In the genomic region with DNA sequence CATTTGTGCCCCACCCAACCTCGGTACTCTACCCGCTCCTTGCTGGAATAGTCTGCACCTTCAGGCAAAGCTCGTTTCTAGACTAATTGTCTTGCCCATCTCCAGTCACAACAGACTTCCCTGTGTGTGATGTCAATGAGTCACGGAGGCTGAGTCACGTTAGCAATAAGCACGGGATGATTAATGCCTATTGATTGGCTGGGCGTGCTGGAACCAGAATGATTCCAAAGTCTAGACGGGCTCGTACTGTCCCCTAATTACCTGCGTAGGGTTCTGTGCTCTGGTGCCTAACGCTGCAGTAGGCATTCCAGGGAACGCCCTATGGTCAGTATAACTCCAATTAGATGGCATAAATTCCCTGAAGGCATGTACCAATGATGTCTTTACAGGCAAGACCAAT, we compare ENCODE assay signal across 8 mouse cellular contexts.
DNase-seq lines count a peak whose midpoint lies in the region; ATAC-seq and TF ChIP-seq lines count a peak whose summit lies in the region.

No protein-coding gene starts in this region.

- ATAC-seq in kidney, embryonic 15.5 days (replicated peaks; ENCODE audit: low FRiP score), result no peak
- no peak for ATAC-seq in monocyte, adult 5-6 weeks (replicated peaks; ENCODE audit: insufficient number of reproducible peaks, low FRiP score, low TSS enrichment, poor library complexity, severe bottlenecking)

- H3K4me1 ChIP-seq in kidney, embryonic 15.5 days, result peaks cover 22% of the 10 kb centered on the region
- H3K4me1 ChIP-seq in ES-E14 (ENCODE audit: control insufficient read depth in 2 of 2, insufficient read depth in 2 of 2, low read length in 2 of 2, poor library complexity in 1 of 2), result no peaks in the 10 kb centered on the region

- H3K36me3 ChIP-seq in kidney, embryonic 15.5 days, result no peaks in the 10 kb centered on the region
- no peaks in the 10 kb centered on the region for H3K36me3 ChIP-seq in ES-E14 (ENCODE audit: control insufficient read depth, insufficient read depth, low read length, poor library complexity, severe bottlenecking)

- 77% methylated on average over 12 of the region's 12 CpGs for WGBS in kidney, embryonic 15.5 days

- intact Hi-C loops in heart, postnatal 10 days (cut with DNase I), result no loop called here

- no peak overlapping the region for H3K9ac ChIP-seq in kidney, embryonic 15.5 days
- no peak overlapping the region for H3K9ac ChIP-seq in ES-E14 (ENCODE audit: insufficient read depth, low read depth, low read length, poor library complexity, severe bottlenecking)

- in situ Hi-C loops in ES-E14 (cut with MboI; ENCODE audit: low sequenced_read_pairs in 2 of 2, unreplicated experiment in 2 of 2), result no loop called here

- no peak for DNase-seq in kidney, adult 9 months
- no peak for DNase-seq in ES-E14 (ENCODE audit: low read depth, low spot score)
- DNase-seq in adrenal gland, adult 2 months, result peak; percentile 76
- DNase-seq in layer of hippocampus, adult 9-11 months, result peak; percentile 57
- no peak for DNase-seq in lung, postnatal 25 days (ENCODE audit: low spot score)
- DNase-seq in heart, postnatal 10 days, result no peak

- H3K4me3 ChIP-seq in kidney, embryonic 15.5 days (replicated peaks), result no peak overlapping the region
- H3K4me3 ChIP-seq in ES-E14 (ENCODE audit: insufficient read depth in 1 of 2, low read depth in 1 of 2, low read length in 2 of 2, poor library complexity in 1 of 2, severe bottlenecking in 1 of 2), result peak overlapping the region in 1 of 2 experiments; percentile 30; a peak in 1 of 4 replicates

- no peaks in the 10 kb centered on the region for H3K27me3 ChIP-seq in kidney, embryonic 15.5 days

- H3K4me2 ChIP-seq in kidney, embryonic 15.5 days, result peak overlapping the region; percentile 43

- no peak overlapping the region for H3K27ac ChIP-seq in kidney, embryonic 15.5 days
- H3K27ac ChIP-seq in ES-E14 (ENCODE audit: insufficient read depth, low read depth, low read length, poor library complexity, severe bottlenecking), result peak overlapping the region; percentile 47; the same call in 1 of the 2 replicates

- no peaks in the 10 kb centered on the region for H3K9me3 ChIP-seq in kidney, embryonic 15.5 days (replicated peaks)
- H3K9me3 ChIP-seq in ES-E14 (ENCODE audit: control insufficient read depth, insufficient read depth, low read depth, low read length), result no peaks in the 10 kb centered on the region

TF ChIP-seq in ES-E14, 5 proteins besides CTCF, POLR2A, EP300 and RAD21:
- TF ChIP-seq ZNF384 (IDR thresholded peaks at IDR 0.05; ENCODE audit: low read depth, low read length) (no peak), ZC3H11A (IDR thresholded peaks at IDR 0.05; ENCODE audit: borderline replicate concordance, low read depth, low read length) (no peak)

Comparison
In these comparisons a context has a peak if more than half of its experiments do, and no peak if none do; other contexts are left out.
1. DNase-seq: peak in adrenal gland, adult 2 months (single experiment) and layer of hippocampus, adult 9-11 months (single experiment); none in kidney, adult 9 months (single experiment), ES-E14 (single experiment), lung, postnatal 25 days (single experiment) and heart, postnatal 10 days (0 of 2).